Mouse (Mus musculus) small intestine, adult 2 months (tissue): ENCODE results near the gene Ccdc152.

Experiments used
- CTCF ChIP-seq: fragments of 200-500 bp; IDR thresholded peaks from 2 replicates; pipeline ENCODE4 v1.5.1; 2012; ENCODE audit warnings: low read depth, mild to moderate bottlenecking, control low read depth, inconsistent platforms, low read length, moderate library complexity, mixed read lengths; ENCODE audit not compliant: insufficient replicate concordance, insufficient read length; ENCODE audit errors: extremely low read depth
- POLR2A ChIP-seq: fragments of 200-500 bp; IDR thresholded peaks from 2 replicates; pipeline ENCODE4 v1.6.1; 2012; ENCODE audit warnings: low read depth, mild to moderate bottlenecking, control low read depth, inconsistent platforms, low read length, moderate library complexity

DNA sequence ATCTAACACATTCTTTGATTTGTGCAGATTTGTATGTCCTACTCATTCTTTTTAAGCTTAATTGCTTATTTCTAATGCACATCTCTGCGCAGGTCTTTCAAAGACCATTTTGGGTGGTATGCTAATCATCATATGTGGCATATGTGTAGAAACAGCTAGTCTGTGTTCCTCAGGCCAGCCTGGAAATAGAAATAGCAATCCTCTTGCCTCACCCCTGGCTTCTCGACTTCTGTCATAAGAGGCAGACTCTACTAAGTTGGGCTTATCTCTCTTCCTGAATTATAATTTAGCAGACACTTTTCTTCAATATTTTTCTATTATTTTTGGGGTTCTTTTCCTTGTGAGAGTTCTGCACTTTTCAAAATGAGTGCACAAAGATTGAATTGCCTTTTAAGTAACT is 52.7 kb downstream of the Ccdc152 start:
- TF ChIP-seq POLR2A (no peak), CTCF (no peak)
